Mouse (Mus musculus): ENCODE data around the gene Plppr3. TPM values are rescaled to one million over a fixed set of nuclear protein-coding genes. Genes with fewer than 3 reads are reported as not detected.

The Plppr3 gene
- 35.4 and 44.1 TPM in 2 replicates for polyA plus RNA-seq (2021; fragmentation: Nextera tagmentation)
- long read RNA-seq, experiment 1, transcript Plppr3-201 (7 exons, 2,766 nt): major isoform, 18 of 29 reads
- long read RNA-seq, experiment 1, partial matches to known transcripts: 5 of 29 reads
- long read RNA-seq, experiment 1, other reads (novel, unspliced or antisense): 6 of 29 reads
- long read RNA-seq, experiment 2, transcript Plppr3-201 (7 exons, 2,766 nt): major isoform, 151 of 217 reads
- long read RNA-seq, experiment 2, transcript Plppr3-206 (6 exons, 2,843 nt): minor isoform, 11 of 217 reads
- long read RNA-seq, experiment 2, partial matches to known transcripts: 25 of 217 reads
- long read RNA-seq, experiment 2, other reads (novel, unspliced or antisense): 30 of 217 reads

DNA sequence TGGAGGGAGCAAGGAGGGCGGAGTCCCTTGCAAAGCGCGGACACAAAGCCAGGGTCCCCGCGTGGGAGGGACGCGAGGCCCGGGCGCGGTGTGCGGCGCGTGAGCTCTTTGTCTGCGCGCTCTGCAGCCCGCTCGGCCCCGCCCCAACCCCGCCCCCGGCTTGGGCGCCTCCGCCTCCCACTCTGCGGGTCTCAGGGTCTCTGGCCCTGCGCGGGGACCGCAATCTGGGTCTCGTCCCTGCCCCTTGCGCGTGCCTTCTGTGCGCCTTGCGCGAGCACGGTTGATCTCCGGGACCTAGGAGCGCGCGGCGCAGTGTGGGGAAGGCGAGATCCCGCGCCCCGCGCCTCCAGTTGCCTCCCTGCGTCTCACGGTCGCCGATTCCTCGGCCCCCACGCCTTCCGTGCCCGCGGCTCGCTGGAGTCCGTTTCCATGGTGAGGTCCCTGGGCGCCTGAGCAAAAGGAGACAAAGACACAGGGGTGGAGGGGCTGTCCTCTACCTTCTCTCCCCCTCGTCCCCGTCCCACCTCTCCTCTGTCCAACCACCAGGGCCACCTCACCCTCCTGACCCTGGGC, at the start of gene Plppr3, which contains the start of gene Prtn3:
Gene Plppr3 (minus strand): TSS at position 345 of the 573 bp plus-strand sequence.
Gene Prtn3 (plus strand): TSS at position 187 of the 573 bp plus-strand sequence.

GRCm38 (mm10) chr10:79920958-79921535, 46.6 kb upstream of the Plppr3 start, which contains the start of gene R3hdm4:
Gene R3hdm4, minus strand, starts transcription at chr10:79921208.

DNA sequence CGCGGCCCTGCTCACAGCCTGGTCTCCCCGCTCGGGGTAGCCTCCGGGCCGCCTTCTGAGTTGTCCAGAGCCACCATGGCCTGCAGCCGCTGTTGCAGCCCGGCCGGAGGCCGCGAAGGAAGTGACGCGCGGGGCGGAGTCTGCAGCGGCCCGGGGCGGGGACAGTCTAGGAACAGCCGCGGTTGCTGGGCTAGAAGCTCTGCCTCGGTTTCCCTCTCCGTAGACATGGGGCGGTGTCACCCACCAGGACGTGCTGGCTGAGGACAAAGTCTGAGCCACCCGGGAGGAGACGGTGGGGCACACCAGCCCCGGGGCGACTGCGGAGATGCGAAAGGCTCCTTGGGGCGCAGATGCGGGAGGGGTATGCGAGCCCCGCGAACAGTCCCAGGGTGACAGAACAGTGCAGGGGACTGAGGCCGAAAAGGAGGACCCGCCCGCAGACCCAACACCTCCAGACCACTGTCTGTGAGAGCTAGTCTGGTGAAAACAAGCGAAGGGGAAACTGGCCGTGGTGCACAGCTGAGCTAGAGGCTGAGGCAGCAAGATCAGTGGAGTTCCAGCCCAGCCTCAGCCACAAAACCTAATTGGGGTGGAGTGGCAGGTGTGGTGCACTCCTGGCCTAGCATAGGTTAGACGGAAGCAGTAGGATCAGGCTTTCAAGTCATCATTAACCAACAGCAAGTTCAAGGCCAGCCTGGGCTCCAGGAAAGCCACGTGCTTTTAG, 42.5 kb upstream of the Plppr3 start, which contains the start of gene Kiss1r:
Gene Kiss1r (plus strand): TSS at position 164 of the 724 bp plus-strand sequence.

GRCm38 (mm10) chr10:79910556-79910955, 36.1 kb upstream of the Plppr3 start, which contains the start of gene Gm26602:
Gene Gm26602, plus strand, starts transcription at chr10:79910856.

GRCm38 (mm10) chr10:79908167-79909091, 34.0 kb upstream of the Plppr3 start, which contains the start of gene Med16:
Gene Med16, minus strand, starts transcription at chr10:79908923.

GRCm38 (mm10) chr10:79890670-79891069, 16.2 kb upstream of the Plppr3 start, which contains the start of gene Cfd:
Gene Cfd, plus strand, starts transcription at chr10:79890853.

DNA sequence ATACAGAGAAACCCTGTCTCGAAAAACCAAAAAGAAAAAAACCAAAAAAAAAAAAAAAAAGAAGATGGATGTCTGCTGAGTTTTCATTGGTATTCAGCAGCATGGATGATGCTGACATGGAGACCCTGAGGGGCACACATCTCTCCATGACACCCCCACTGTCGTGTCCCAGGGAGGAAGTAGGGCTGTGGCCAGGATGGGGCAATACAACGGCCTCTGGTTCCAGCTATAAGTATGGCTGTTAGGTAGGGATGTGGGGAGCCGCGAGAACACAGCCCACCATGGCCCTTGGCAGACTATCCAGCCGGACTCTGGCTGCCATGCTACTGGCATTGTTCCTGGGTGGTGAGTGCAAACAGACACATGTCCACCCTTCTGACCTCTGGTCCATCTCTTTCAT, 11.6 kb upstream of the Plppr3 start, which contains the start of gene Elane:
Gene Elane (plus strand): TSS at position 194 of the 400 bp plus-strand sequence.

DNA sequence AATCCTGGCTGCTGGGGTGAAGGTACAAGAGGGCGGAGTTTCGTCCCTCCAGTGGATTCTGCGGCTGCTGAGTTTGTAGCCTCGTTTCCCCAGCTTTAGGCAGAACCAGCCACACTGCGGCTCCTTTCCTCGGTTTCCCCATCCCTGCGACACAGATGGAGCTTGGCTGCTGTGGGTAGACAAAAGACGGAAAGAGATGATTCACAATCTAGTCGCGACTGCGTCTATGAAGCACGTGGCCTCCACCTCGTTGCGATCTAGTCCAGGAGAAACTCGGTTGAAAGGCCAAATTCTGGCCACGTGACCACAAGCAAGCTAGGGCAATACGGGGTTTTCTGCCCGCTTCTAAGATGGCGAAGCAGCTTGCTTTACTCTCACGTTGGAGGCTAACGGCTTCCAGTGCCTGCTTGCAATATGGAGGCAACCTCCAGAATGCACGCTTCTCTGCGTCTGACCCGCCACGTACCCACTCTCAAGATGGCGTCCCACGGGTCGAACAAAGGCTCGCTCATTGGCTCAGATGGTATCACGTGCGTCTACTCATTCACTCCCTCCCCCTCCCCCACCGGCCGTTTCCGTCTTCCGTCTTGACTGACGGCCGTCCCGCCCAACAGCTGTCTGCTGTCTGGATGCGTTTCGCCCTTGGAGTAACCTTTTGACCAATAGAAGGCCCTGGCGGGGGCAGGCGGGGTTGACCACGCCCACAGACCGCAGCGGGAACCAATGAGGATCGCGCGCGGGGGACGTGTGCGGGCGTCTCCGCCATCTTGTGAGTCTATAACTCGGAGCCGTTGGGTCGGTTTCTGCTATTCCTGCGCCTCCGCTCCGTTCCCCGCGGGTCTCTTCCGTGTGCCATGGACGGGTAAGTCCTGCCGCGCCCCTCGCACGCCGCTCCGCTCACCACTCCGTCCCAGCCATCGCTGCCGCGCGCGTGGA, 20.3 kb downstream of the Plppr3 start, which contains the start of gene Ptbp1:
Gene Ptbp1 (plus strand): TSS at position 568 of the 936 bp plus-strand sequence.

DNA sequence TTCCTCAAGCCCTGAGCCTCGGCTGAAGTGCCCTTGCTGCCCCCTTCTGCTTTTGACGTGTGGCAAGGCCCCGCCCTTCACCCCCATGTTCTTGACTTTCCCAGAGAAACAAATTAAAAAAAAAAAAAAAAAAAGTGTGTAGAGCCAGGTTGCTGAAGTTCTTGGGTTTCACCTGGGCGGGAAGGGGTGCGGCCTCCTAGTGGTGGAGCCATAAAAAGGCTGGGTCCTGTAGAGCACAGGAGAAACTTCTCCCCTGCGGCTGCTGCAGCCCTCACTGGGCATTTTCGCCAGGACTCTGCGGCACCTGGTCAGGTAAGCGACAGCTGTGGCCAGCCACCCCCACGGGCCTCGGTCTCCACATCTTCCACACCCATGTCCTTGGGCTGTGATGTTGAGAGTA, 53.7 kb downstream of the Plppr3 start, which contains the start of gene Misp:
Gene Misp (plus strand): TSS at position 208 of the 400 bp plus-strand sequence.

Small RNA genes lying within 50 kb of the gene (microRNA-seq; reads per million reads assigned to microRNA genes)
- not detected for gene Mir6910

Other genes with a start within 250 kb of the Plppr3 start
- gene Shc2, start 236.7 kb downstream of the Plppr3 start, polyA plus RNA-seq (2021; fragmentation: Nextera tagmentation): 2.2 and 2.3 TPM in 2 replicates
- gene Odf3l2, start 228.9 kb downstream of the Plppr3 start, polyA plus RNA-seq (2021; fragmentation: Nextera tagmentation): 0.15 and 0.30 TPM in 2 replicates
- gene Madcam1, start 210.1 kb downstream of the Plppr3 start, polyA plus RNA-seq (2021; fragmentation: Nextera tagmentation): not detected in 2 replicates
- 151 and 171 TPM in 2 replicates for gene Tpgs1, start 205.3 kb downstream of the Plppr3 start, polyA plus RNA-seq (2021; fragmentation: Nextera tagmentation)
- 14.9 TPM in 2 replicates for gene Cdc34, start 192.4 kb downstream of the Plppr3 start, polyA plus RNA-seq (2021; fragmentation: Nextera tagmentation)
- gene Gzmm, start 185.6 kb downstream of the Plppr3 start, polyA plus RNA-seq (2021; fragmentation: Nextera tagmentation): 0.60 and 4.2 TPM in 2 replicates
- 1,334 and 1,835 TPM in 2 replicates for gene Bsg, start 170.1 kb downstream of the Plppr3 start, polyA plus RNA-seq (2021; fragmentation: Nextera tagmentation)
- gene Hcn2, start 158.0 kb downstream of the Plppr3 start, polyA plus RNA-seq (2021; fragmentation: Nextera tagmentation): 3.3 and 4.4 TPM in 2 replicates
- gene Polrmt, start 128.1 kb downstream of the Plppr3 start, polyA plus RNA-seq (2021; fragmentation: Nextera tagmentation): 15.8 and 20.0 TPM in 2 replicates
- gene Fgf22, start 119.6 kb downstream of the Plppr3 start, polyA plus RNA-seq (2021; fragmentation: Nextera tagmentation): 1.9 and 3.3 TPM in 2 replicates
- gene Rnf126, start 107.7 kb downstream of the Plppr3 start, polyA plus RNA-seq (2021; fragmentation: Nextera tagmentation): 7.6 and 10.5 TPM in 2 replicates
- 0.79 and 0.89 TPM in 2 replicates for gene Fstl3, start 97.4 kb downstream of the Plppr3 start, polyA plus RNA-seq (2021; fragmentation: Nextera tagmentation)
- gene Prss57, start 83.7 kb downstream of the Plppr3 start, polyA plus RNA-seq (2021; fragmentation: Nextera tagmentation): 1.3 and 1.7 TPM in 2 replicates
- 67.9 and 93.7 TPM in 2 replicates for gene Palm, start 81.1 kb downstream of the Plppr3 start, polyA plus RNA-seq (2021; fragmentation: Nextera tagmentation)
- 0.15 and 0.28 TPM in 2 replicates for gene Misp, start 53.6 kb downstream of the Plppr3 start, polyA plus RNA-seq (2021; fragmentation: Nextera tagmentation)
- gene Ptbp1, start 20.2 kb downstream of the Plppr3 start, polyA plus RNA-seq (2021; fragmentation: Nextera tagmentation): 17.4 and 20.4 TPM in 2 replicates
- 4.5 and 6.4 TPM in 2 replicates for gene Prtn3, start 158 bp downstream of the Plppr3 start, polyA plus RNA-seq (2021; fragmentation: Nextera tagmentation)
- not detected in 2 replicates for gene Elane, start 11.6 kb upstream of the Plppr3 start, polyA plus RNA-seq (2021; fragmentation: Nextera tagmentation)
- not detected in 2 replicates for gene Cfd, start 16.2 kb upstream of the Plppr3 start, polyA plus RNA-seq (2021; fragmentation: Nextera tagmentation)
- gene Med16, start 34.3 kb upstream of the Plppr3 start, polyA plus RNA-seq (2021; fragmentation: Nextera tagmentation): 44.2 and 50.2 TPM in 2 replicates
- not detected in 2 replicates for gene Gm26602, start 36.2 kb upstream of the Plppr3 start, polyA plus RNA-seq (2021; fragmentation: Nextera tagmentation)
- 4.1 and 4.4 TPM in 2 replicates for gene Kiss1r, start 42.3 kb upstream of the Plppr3 start, polyA plus RNA-seq (2021; fragmentation: Nextera tagmentation)
- 232 and 239 TPM in 2 replicates for gene R3hdm4, start 46.6 kb upstream of the Plppr3 start, polyA plus RNA-seq (2021; fragmentation: Nextera tagmentation)
- 0.87 and 1.7 TPM in 2 replicates for gene Arid3a, start 52.4 kb upstream of the Plppr3 start, polyA plus RNA-seq (2021; fragmentation: Nextera tagmentation)
- 87.4 and 87.9 TPM in 2 replicates for gene Wdr18, start 85.5 kb upstream of the Plppr3 start, polyA plus RNA-seq (2021; fragmentation: Nextera tagmentation)
- gene Grin3b, start 96.1 kb upstream of the Plppr3 start, polyA plus RNA-seq (2021; fragmentation: Nextera tagmentation): 0.06 and 0.11 TPM in 2 replicates
- 11.9 and 12.3 TPM in 2 replicates for gene Tmem259, start 109.7 kb upstream of the Plppr3 start, polyA plus RNA-seq (2021; fragmentation: Nextera tagmentation)
- 12.4 and 13.3 TPM in 2 replicates for gene Cnn2, start 114.0 kb upstream of the Plppr3 start, polyA plus RNA-seq (2021; fragmentation: Nextera tagmentation)
- 1.3 and 1.6 TPM in 2 replicates for gene Abca7, start 121.9 kb upstream of the Plppr3 start, polyA plus RNA-seq (2021; fragmentation: Nextera tagmentation)
- gene Arhgap45, start 142.0 kb upstream of the Plppr3 start, polyA plus RNA-seq (2021; fragmentation: Nextera tagmentation): 1.6 and 1.7 TPM in 2 replicates
- gene Polr2e, start 165.2 kb upstream of the Plppr3 start, polyA plus RNA-seq (2021; fragmentation: Nextera tagmentation): 232 and 241 TPM in 2 replicates
- 945 and 1,045 TPM in 2 replicates for gene Gpx4, start 172.5 kb upstream of the Plppr3 start, polyA plus RNA-seq (2021; fragmentation: Nextera tagmentation)
- gene Sbno2, start 230.9 kb upstream of the Plppr3 start, polyA plus RNA-seq (2021; fragmentation: Nextera tagmentation): 2.8 and 3.1 TPM in 2 replicates
- gene Stk11, start 241.2 kb upstream of the Plppr3 start, polyA plus RNA-seq (2021; fragmentation: Nextera tagmentation): 16.5 and 18.4 TPM in 2 replicates